Mouse (Mus musculus) embryo, embryonic 9.5 days (tissue): ENCODE measurements at regions not wholly inside any gene's neighbourhood (a gene's known extent, or its start where the extent isn't known, plus 50 kb on each side); places are given as distances from the start of the nearest gene placed in this dataset.

Experiments
- DNase-seq: peaks from one replicate; pipeline ENCODE4 v3.0.0-alpha.2; 2017; ENCODE audit errors: extremely low spot score

DNA sequence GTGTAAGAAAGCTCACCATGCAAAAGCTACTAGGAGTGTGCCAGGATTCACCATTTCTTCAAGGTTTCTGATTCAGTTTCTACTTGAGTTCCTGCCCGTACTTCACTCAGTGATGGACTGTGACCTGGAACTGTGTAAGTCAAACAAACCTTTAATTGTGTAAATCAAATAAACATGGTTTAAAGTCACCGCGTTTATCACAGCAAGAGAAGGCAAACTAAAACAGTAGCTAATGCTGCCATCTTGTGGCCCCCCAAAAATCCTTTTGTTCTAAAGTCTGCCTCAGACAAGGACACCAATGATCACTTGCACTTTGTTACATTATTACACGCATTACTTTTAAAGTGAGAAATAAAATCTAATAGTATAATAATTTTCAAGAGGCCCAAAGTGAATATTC, 63.6 kb upstream of the Dcx start:
- DNase-seq: peak; percentile 35
